Mouse (Mus musculus): Measurements from ENCODE around the gene Ext2.

- TF ChIP-seq POLR2A (IDR thresholded peaks at IDR 0.05; ENCODE audit: insufficient read depth, low read depth, low read length) (no peak), CTCF (IDR thresholded peaks at IDR 0.05) (0 out of 2 replicates have a peak, but pooled peaks have one; percentile 17), EP300 (IDR thresholded peaks at IDR 0.05; ENCODE audit: insufficient read depth, low read depth, low read length) (no peak)
These were observed 30.6 kb downstream of the Ext2 start for GRCm38 (mm10) chr2:93791516-93792499.

Data from heart, adult 2 months (tissue).